10 mouse cellular contexts compared by ENCODE assay signal in genomic region chr2:12388569-12388968, GRCm38 (mm10).
"Had no signal": no experiment of that assay in that cellular context is flagged by ENCODE, and none has a peak within 500 bp of the region (broad histone marks: within the 10 kb centered on the region; RNA-seq: fewer than 3 reads in every experiment).

No protein-coding gene starts in this region.

- H3K4me1 ChIP-seq: intestine, embryonic 15.5 days; kidney, embryonic 15.5 days; limb, embryonic 13.5 days; lung, embryonic 15.5 days; midbrain, embryonic 12.5 days had no signal

- DNase-seq: right cerebral cortex, postnatal 4 days; spleen, adult 18-20 months had no signal

- H3K9ac ChIP-seq: intestine, embryonic 15.5 days; kidney, embryonic 15.5 days; limb, embryonic 13.5 days; liver, embryonic 15.5 days; lung, embryonic 15.5 days; midbrain, embryonic 12.5 days had no signal

- H3K27ac ChIP-seq: hindbrain, postnatal 0 days; intestine, embryonic 15.5 days; kidney, embryonic 15.5 days; limb, embryonic 13.5 days; liver, embryonic 15.5 days; lung, embryonic 15.5 days; midbrain, embryonic 12.5 days had no signal

- H3K4me3 ChIP-seq: intestine, embryonic 15.5 days; kidney, embryonic 15.5 days; limb, embryonic 13.5 days; liver, embryonic 15.5 days; lung, embryonic 15.5 days; midbrain, embryonic 12.5 days; myocyte had no signal

- H3K4me2 ChIP-seq: intestine, embryonic 15.5 days; kidney, embryonic 15.5 days; limb, embryonic 13.5 days; liver, embryonic 15.5 days; lung, embryonic 15.5 days; midbrain, embryonic 12.5 days had no signal

- H3K27me3 ChIP-seq: intestine, embryonic 15.5 days; kidney, embryonic 15.5 days; limb, embryonic 13.5 days; liver, embryonic 15.5 days; lung, embryonic 15.5 days; midbrain, embryonic 12.5 days had no signal

- H3K9me3 ChIP-seq: intestine, embryonic 15.5 days; kidney, embryonic 15.5 days; limb, embryonic 13.5 days; liver, embryonic 15.5 days; lung, embryonic 15.5 days; midbrain, embryonic 12.5 days had no signal

- H3K36me3 ChIP-seq: intestine, embryonic 15.5 days had no signal
